In the genomic region with DNA sequence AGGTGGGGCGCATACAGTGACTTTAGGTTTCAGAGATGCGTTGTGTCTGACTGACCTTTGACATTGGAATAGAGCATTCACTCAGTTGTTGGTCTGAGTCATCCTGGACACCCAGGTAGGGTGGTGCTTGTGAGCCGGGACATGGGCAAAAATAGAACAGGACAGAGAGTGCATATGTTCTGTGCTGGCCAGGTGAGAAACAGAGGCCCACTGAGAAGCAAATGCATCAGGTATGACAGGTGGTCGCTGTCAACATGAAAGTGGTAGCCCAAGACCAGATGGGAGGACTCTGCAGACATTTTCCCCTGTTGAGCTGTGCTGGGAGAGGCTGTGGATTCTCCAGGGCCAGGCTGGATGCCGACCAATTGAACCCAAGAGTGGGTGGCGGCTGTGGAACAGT, we compare ENCODE assay signal across 17 mouse cellular contexts.
"Had no signal": no experiment of that assay in that cellular context is flagged by ENCODE, and none has a peak within 500 bp of the region (broad histone marks: within the 10 kb centered on the region; RNA-seq: fewer than 3 reads in every experiment).

No protein-coding gene starts in this region.

- ATAC-seq: hindbrain, embryonic 16.5 days; inflammation-experienced regulatory T-cells, adult 6 months; intestine, embryonic 15.5 days; intestine, postnatal 0 days had no signal

- DNase-seq: gastrocnemius, adult 2 months; gastrocnemius, postnatal 10 days; gastrocnemius, postnatal 25 days; heart, adult 18-20 months; heart, postnatal 10 days; heart, postnatal 4 days; kidney, adult 18-20 months; kidney, adult 8-10 months; kidney, postnatal 10 days; kidney, postnatal 25 days; kidney, postnatal 4 days; liver; liver, embryonic 13.5 days had no signal
